Mouse (Mus musculus): Measurements from ENCODE around the gene Atp8a2.

The Atp8a2 gene

GRCm38 (mm10) chr14:59607021-59607420 is 590.0 kb downstream of the Atp8a2 start:
- no peak for DNase-seq (ENCODE audit: low spot score in 2 of 2)

- peak in 1 of 2 experiments; percentile 77 for DNase-seq (ENCODE audit: low spot score in 2 of 2)
Observed at GRCm38 (mm10) chr14:59605671-59606353, 591.2 kb downstream of the Atp8a2 start.

GRCm38 (mm10) chr14:59604002-59604645 is 592.9 kb downstream of the Atp8a2 start:
- peak in 1 of 2 experiments; percentile 24 for DNase-seq (ENCODE audit: low spot score in 2 of 2)

- DNase-seq (ENCODE audit: low spot score in 2 of 2): no peak
Observed at GRCm38 (mm10) chr14:59598260-59598627, 598.7 kb downstream of the Atp8a2 start.

DNA sequence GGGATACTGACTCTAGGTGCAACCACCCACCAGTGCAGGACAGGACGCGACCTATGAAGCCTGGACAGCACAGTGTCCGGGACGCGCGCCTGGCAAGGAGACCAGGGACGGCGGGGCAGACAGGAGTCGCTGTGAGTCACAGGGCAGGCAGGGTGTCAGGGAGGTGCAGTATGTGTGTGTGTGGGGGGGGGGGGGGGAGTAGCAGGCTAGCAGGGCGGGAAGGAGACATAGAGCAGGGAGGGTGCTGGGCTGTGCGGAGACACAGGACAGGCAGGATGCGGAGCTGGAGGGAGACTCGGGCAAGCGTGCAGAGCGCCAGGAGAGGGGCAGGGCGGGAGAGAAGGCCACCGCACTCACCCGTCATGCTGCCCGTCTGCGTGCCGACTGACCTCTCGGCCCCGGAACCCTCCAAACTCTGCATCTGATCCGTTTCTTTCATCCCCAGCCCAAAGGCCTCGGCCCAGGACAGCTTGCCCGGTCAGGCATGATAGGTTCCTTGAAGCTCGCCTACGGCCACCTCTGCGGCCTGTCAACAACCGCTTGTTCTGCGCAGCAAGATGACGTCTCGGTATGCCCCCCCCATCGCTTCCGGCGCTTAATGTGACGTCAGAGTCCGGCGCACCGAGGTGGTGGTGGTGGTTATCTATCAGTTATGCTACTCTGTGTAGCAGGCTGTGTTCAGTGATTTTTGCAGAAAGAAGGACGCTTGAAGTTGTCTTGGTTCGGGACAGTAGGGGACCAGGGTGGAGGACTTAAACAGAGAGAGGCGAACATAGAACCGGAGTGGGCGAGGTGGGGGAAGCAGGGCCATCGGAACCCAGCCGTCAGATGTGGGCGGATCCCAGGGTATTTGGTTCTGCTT is 599.4 kb downstream of the Atp8a2 start, which contains the start of gene Cdadc1:
TSS of gene Cdadc1 (minus strand) at position 562 of the 862 bp plus-strand sequence.
- DNase-seq (ENCODE audit: low spot score in 2 of 2): peak; percentile 80 to 97

- no peak for DNase-seq (ENCODE audit: low spot score in 2 of 2)
Observed at GRCm38 (mm10) chr14:59594988-59595387, 602.0 kb downstream of the Atp8a2 start.

DNA sequence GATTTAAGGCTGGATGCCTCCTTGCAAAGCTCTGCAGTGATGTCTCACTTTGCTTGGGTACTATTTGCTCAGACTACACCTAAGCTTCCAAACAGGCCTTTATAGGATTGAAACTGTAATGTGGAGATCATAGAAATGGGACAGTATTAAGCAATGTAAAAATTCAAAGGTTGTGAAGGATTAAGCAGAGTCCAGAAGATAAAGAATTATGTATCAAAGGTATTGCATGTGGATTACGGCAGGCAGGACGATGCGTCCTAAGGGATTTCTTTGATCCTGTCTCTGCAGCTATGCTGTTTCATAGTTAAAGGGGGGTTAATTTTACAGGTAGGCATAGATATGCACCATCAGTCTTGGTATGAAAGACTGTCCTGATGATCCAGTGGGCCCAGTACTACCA is 604.4 kb downstream of the Atp8a2 start:
- DNase-seq (ENCODE audit: low spot score in 2 of 2): no peak

DNA sequence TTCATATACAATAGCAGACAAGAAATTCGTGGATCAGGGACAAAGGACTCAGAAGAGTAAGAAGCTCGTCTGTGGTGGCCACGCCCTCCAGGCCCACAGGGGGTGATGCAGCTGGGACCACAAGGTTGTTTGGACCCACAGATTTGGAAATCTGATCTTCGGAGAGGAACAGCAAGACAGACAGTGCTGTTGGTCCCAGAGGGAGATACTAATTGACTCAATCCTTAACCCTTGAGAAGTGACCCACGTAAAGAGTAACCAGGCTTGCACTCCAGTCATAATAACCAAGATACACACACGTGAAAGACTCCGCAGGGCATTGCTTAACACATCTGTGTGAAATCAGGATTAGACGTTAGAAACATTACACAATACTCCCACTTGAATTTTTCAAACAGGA is 605.1 kb downstream of the Atp8a2 start:
- no peak for DNase-seq (ENCODE audit: low spot score in 2 of 2)

GRCm38 (mm10) chr14:59590614-59591013 is 606.4 kb downstream of the Atp8a2 start:
- DNase-seq (ENCODE audit: low spot score in 2 of 2): peak in 1 of 2 experiments; percentile 24
